Mouse (Mus musculus) bone marrow macrophage, adult 2 months (primary cell): ENCODE data around the gene Veph1. TPM values are rescaled to one million over a fixed set of nuclear protein-coding genes. Genes with fewer than 3 reads are reported as not detected.

Experiments
- H3K27ac ChIP-seq: 2 replicates; pipeline ENCODE4 v1.5.1; 2012; ENCODE audit warnings: low read depth, low read length; ENCODE audit not compliant: insufficient read depth
- H3K4me1 ChIP-seq: 2 replicates; pipeline ENCODE4 v1.6.1; 2012; ENCODE audit warnings: low read length; ENCODE audit not compliant: control insufficient read depth, insufficient read depth
- H3K4me3 ChIP-seq: 2 replicates; pipeline ENCODE4 v1.5.1; 2012; ENCODE audit warnings: mild to moderate bottlenecking, low read length, moderate library complexity; ENCODE audit not compliant: insufficient read depth
- CTCF ChIP-seq: IDR thresholded peaks from 2 replicates; pipeline ENCODE4 v1.5.1; 2012; ENCODE audit warnings: low read depth, mild to moderate bottlenecking, low read length, moderate library complexity
- POLR2A ChIP-seq: IDR thresholded peaks from 2 replicates; pipeline ENCODE4 v1.6.1; 2012; ENCODE audit warnings: mild to moderate bottlenecking, low read depth, low read length, borderline replicate concordance
- polyA plus RNA-seq: library from polyadenylated mRNA; stranded (reverse); fragments of >200 nt; gene quantifications from 2 replicates; pipeline ENCODE4 v1.2.4, GENCODE M21; 2012; ENCODE audit not compliant: missing spikeins, insufficient read depth, insufficient read length

Veph1 gene
- polyA plus RNA-seq, 1 experiment = not detected

DNA sequence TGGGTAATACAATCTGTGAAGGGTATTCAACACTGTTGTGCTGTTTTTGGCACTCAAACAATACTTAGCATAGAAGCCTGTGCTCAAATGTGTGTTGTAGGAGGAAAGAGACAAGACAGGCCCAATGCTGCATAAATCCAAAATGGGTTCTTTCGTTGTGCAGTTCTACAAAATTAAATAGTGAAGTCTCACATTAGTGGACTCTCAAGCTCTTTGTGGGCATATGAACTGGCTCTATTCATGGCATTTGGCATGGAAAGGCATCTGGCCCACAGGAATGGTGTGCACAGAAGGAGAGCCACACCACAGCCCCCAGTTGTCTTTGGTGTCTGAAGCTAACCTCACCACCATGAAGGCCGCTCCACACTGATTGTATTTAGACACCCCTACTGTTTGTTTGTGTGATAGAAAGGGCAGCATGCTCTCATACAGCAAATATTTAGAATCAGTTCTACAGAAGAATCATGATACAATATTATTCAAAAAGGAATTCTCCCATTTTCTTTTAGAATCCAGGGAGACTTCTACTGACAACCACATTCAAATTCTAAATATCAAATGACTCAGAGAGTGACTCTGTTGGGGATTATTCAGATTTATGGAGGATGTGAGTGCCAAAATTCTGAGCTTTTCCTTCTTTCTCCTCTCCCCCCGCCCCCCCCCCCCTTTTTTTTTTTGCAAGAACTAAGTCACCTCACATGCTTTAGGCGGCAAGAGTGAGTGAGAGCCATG lies 215.8 kb downstream of the Veph1 start:
- TF ChIP-seq CTCF = no peak
- no peak for TF ChIP-seq POLR2A
- Histone ChIP-seq H3K4me1 (peaks cover 17% of the 10 kb centered on the region; the same call in 1 of the 2 replicates), H3K27ac (no peak overlapping the region)

DNA sequence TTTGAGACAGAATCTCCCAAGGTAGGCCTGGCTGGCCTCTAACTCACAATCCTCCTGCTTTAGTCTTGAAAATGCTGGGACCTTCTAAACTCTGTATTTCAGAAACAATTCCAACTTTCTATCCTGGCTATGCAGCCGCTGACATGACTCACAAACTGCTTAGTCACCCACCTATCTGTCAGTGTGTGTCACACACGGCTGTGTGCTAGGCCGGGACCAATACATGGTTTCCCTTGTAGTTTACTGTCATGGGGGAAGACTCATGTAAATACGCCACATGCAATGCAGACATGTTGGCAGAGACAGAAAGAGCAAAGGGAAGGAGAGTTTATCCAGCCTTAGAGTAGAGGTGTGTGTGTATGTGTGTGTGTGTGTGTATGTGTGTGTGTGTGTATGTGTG lies 216.8 kb downstream of the Veph1 start:
- H3K4me1 ChIP-seq = peaks cover 17% of the 10 kb centered on the region; the same call in 1 of the 2 replicates
- H3K27ac ChIP-seq = no peak overlapping the region

More for the DNA sequence above, 215.8 kb downstream of the Veph1 start:
- H3K4me3 ChIP-seq = no peak overlapping the region

DNA sequence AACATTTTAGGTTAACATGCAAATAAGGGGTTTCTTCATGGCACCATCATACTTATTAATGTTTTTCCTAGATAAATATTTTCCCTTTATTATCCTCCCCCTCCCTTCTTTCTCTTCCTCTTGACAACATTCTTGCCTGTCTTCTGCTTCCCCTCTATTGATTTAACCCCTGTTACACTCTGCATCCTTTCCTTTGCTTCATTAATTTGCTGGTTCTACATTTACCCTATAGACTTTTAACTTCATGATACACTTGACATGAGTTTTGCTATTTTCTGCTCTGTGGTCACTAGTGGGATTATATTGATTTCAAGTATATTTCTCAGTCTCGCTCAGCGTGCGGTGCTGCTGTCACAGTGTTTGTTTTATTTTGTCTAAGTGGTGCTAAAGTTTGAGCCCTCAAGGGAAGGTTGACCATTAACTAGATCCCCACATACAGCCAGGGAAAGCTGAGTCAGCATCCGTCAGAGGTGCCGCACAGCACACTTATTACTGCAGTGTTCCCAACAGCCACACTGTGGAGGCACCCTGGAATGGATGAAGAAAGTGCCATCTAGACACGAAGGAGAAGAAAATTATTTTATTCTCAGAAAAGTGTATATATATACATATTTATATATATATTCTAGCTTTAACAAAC lies 217.6 kb downstream of the Veph1 start:
- H3K4me1 ChIP-seq = peaks cover 17% of the 10 kb centered on the region; the same call in 1 of the 2 replicates
- TF ChIP-seq CTCF = no peak
- TF ChIP-seq POLR2A = no peak
- no peak overlapping the region for H3K4me3 ChIP-seq
- no peak overlapping the region for H3K27ac ChIP-seq

More for the DNA sequence above, 216.8 kb downstream of the Veph1 start:
- TF ChIP-seq POLR2A (no peak), CTCF (no peak)
- no peak overlapping the region for H3K4me3 ChIP-seq

DNA sequence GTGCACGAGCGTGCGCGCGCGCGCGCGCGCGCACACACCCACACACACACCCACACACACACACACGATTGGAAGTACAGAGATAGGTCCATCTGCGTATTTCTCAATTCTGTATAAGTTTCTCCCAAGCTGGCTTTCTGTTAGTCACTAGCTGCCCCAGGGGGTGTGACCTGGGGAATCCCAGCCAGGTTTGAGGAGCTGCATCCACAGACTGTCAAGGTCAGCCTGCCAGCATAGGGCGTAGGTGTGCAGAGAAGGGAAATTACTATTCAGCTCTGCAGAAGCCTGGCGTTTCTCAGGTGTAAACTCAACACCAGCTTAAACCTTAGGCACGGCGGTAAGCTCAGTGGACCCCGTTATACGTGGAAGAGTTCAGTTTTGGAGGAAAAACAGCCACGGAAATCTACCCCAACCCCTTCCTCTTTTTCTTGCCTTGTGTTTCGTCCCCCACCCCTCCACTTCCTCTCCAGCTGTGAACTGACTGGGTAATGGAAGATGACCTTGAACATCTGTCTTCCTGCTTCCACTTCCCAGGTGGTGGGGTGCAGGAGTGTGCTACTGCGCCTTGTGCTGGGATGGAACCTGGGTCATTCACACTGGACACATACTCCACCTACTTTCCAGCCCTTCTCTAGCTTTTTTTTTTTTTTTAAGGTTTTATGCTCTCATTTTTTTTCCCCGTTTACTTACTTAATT lies 218.5 kb downstream of the Veph1 start:
- no peak overlapping the region for H3K27ac ChIP-seq
- H3K4me1 ChIP-seq = peaks cover 17% of the 10 kb centered on the region; the same call in 1 of the 2 replicates
- no peak for TF ChIP-seq CTCF
- H3K4me3 ChIP-seq = no peak overlapping the region

DNA sequence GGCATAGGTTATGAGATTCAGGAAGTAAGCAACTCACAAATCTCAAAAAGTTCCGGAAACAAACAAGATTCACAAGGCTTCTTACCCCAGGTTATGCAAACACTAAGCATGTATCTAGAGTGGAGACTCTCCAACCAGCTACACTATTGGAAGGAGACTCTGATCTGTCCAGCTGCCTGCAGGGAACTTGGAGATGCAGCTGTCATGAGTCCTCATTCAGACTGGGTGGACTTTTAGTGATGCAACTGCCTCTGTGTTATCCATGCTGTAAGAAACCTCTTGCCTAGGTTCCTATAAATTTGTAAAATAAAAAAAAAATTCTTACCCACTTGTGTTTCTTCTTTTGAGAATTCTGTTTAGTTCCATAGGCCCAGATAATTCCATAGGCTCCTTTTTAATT lies 226.4 kb downstream of the Veph1 start:
- Histone ChIP-seq H3K27ac (no peak overlapping the region), H3K4me3 (no peak overlapping the region), H3K4me1 (no peaks in the 10 kb centered on the region)
- TF ChIP-seq CTCF (no peak), POLR2A (no peak)

DNA sequence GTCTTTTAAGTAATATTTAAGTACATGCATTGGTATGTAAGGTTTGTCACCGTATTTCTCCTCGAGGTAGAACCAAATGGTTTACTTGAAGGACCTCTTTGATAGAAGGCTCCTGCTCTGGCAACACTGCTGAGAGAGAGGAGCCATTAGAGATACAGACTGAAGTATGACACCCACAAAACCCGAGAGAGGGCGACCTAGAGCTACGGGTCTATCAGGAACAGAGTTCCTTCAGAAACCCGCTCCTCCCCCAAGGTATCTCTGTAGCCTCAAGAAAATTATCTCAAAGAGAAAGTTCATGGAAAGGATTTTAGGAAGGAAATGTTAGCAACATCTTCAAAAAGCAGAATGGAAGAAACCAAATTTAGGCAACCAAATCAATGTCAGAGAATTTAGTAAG lies 232.8 kb downstream of the Veph1 start:
- no peaks in the 10 kb centered on the region for H3K4me1 ChIP-seq

DNA sequence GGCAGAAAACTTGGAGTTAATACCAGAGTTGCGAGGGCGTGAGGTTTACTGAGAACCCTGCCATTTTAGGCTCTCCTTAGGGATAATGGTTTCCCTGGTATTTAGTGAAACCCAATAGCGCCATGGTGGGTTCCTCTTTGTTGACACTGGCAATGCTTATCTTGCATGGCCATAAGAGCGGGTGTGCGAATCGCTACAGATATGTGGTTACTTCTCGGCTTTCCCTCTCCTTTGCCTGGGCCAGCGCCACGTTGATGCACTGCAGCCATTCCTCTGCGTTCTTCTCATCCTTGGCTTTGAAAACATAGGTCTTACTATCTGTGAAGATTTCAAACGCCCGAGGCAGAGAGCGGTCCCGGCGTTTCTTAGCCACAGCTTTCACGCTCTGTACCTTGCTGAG lies 239.7 kb downstream of the Veph1 start:
- H3K4me3 ChIP-seq = no peak overlapping the region
- no peaks in the 10 kb centered on the region for H3K4me1 ChIP-seq
- no peak overlapping the region for H3K27ac ChIP-seq
- TF ChIP-seq CTCF (no peak), POLR2A (no peak)

More for the DNA sequence above, 232.8 kb downstream of the Veph1 start:
- TF ChIP-seq CTCF = no peak
- no peak for TF ChIP-seq POLR2A
- Histone ChIP-seq H3K27ac (no peak overlapping the region), H3K4me3 (no peak overlapping the region)

DNA sequence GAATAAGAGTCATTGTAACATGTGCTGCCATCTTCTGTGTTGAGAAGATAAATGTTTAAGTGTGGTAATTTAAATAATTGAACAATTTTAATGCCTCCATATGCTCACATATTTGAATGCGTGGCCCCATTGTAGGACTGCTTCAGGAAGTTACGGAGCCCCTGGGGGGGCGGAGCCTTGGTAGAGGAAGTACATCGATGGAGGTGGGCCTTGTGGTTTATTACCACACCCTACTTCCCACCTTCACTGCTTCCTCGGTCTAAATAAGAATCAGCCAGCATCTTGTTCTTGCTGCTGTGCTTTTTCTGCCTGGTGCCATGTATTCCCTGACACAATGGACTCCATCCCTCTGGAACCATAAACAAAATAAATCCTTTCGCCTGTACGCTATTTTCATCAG lies 241.0 kb downstream of the Veph1 start:
- TF ChIP-seq POLR2A = no peak
- TF ChIP-seq CTCF = no peak
- Histone ChIP-seq H3K27ac (no peak overlapping the region), H3K4me3 (no peak overlapping the region), H3K4me1 (no peaks in the 10 kb centered on the region)

DNA sequence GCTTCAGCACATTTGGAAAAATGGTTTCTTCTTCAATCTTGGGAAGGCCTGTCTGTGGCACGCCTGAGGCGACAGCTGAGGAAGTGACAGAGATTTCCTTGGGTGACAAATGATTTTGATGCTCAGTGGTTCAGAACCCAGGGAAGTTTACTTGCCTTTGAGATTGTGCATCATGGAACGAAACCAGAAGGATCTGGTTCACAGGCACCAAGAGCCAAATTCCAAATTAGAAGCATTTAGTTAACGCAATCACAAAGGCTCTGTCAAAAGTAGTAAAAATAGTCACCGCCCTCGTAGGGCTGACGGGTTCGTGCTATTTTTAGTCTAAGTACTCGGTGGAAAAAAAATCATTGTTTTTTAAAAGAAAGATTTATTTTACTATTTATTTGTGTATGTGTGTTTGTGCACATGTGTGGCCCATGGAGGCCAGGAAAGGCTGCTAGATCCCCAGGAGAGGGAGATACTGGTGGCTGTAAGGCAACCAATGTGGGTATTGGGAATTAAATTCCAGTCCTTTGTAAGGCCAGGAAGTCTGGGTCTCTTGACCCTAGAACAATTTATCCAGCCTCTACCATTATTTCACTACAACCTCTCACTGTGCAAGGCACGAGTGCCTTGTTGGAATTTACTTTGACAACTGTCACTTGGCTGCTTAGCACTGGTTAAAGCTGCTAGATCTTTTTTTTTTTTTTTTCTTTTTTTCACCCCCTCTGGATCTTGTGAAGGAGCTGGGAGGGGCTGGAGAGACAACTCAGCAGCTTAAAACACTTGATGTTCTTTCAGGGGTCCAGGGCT lies 246.3 kb downstream of the Veph1 start:
- no peaks in the 10 kb centered on the region for H3K4me1 ChIP-seq
- H3K27ac ChIP-seq = no peak overlapping the region
- no peak overlapping the region for H3K4me3 ChIP-seq
- TF ChIP-seq CTCF (no peak), POLR2A (no peak)
